Mouse (Mus musculus): ENCODE results near the gene Cdh4. TPM values are rescaled to one million over a fixed set of nuclear protein-coding genes. Genes with fewer than 3 reads are reported as not detected.

The Cdh4 gene
- polyA plus RNA-seq, 2 experiments: 0.07 to 0.09 TPM

- H3K9me3 ChIP-seq (ENCODE audit: control insufficient read depth, low read length): no peaks in the 10 kb centered on the region
- TF ChIP-seq EP300 (IDR thresholded peaks at IDR 0.05; ENCODE audit: low read depth): no peak
- TF ChIP-seq CTCF (IDR thresholded peaks at IDR 0.05; ENCODE audit: low read depth): no peak
- no peak overlapping the region for H3K9ac ChIP-seq (replicated peaks)
- WGBS (ENCODE audit: insufficient replicate concordance): 68% methylated on average over 11 of the region's 11 CpGs
- no peak for DNase-seq (ENCODE audit: low read depth in 3 of 3, low spot score in 3 of 3)
- no peak overlapping the region for H3K4me2 ChIP-seq (ENCODE audit: low read depth)
- ATAC-seq (ENCODE audit: insufficient read depth): no peak
- no peak overlapping the region for H3K4me3 ChIP-seq (ENCODE audit: insufficient read depth in 1 of 2, low read depth in 2 of 2, low read length in 2 of 2)
- H3K4me1 ChIP-seq (replicated peaks; ENCODE audit: control insufficient read depth in 2 of 2, insufficient read depth in 2 of 2, low read length in 1 of 2): no peaks in the 10 kb centered on the region
- no peaks in the 10 kb centered on the region for H3K27me3 ChIP-seq (ENCODE audit: control insufficient read depth, insufficient read depth, low read length)
- no peaks in the 10 kb centered on the region for H3K36me3 ChIP-seq (replicated peaks; ENCODE audit: control insufficient read depth, insufficient read depth, low read depth)
- H3K27ac ChIP-seq: no peak overlapping the region
These were observed 144.2 kb downstream of the Cdh4 start for GRCm38 (mm10) chr2:179586436-179586835.

GRCm38 (mm10) chr2:179587069-179587468 is 144.8 kb downstream of the Cdh4 start:
- no peak for ATAC-seq (ENCODE audit: insufficient read depth)
- no peak overlapping the region for H3K4me2 ChIP-seq (ENCODE audit: low read depth)
- H3K27me3 ChIP-seq (ENCODE audit: control insufficient read depth, insufficient read depth, low read length): no peaks in the 10 kb centered on the region
- H3K4me1 ChIP-seq (replicated peaks; ENCODE audit: control insufficient read depth in 2 of 2, insufficient read depth in 2 of 2, low read length in 1 of 2): no peaks in the 10 kb centered on the region
- no peak overlapping the region for H3K9ac ChIP-seq (replicated peaks)
- WGBS (ENCODE audit: insufficient replicate concordance): 67% methylated on average over 2 of the region's 2 CpGs
- no peak for TF ChIP-seq CTCF (IDR thresholded peaks at IDR 0.05; ENCODE audit: low read depth)
- TF ChIP-seq EP300 (IDR thresholded peaks at IDR 0.05; ENCODE audit: low read depth): no peak
- no peaks in the 10 kb centered on the region for H3K9me3 ChIP-seq (ENCODE audit: control insufficient read depth, low read length)
- DNase-seq (ENCODE audit: low read depth in 3 of 3, low spot score in 3 of 3): no peak
- H3K36me3 ChIP-seq (replicated peaks; ENCODE audit: control insufficient read depth, insufficient read depth, low read depth): no peaks in the 10 kb centered on the region
- no peak overlapping the region for H3K4me3 ChIP-seq (ENCODE audit: insufficient read depth in 1 of 2, low read depth in 2 of 2, low read length in 2 of 2)
- H3K27ac ChIP-seq: no peak overlapping the region

- no peak for DNase-seq (ENCODE audit: low read depth in 3 of 3, low spot score in 3 of 3)
- no peak overlapping the region for H3K27ac ChIP-seq
- no peaks in the 10 kb centered on the region for H3K36me3 ChIP-seq (replicated peaks; ENCODE audit: control insufficient read depth, insufficient read depth, low read depth)
- no peaks in the 10 kb centered on the region for H3K4me1 ChIP-seq (replicated peaks; ENCODE audit: control insufficient read depth in 2 of 2, insufficient read depth in 2 of 2, low read length in 1 of 2)
- ATAC-seq (ENCODE audit: insufficient read depth): no peak
- TF ChIP-seq CTCF (IDR thresholded peaks at IDR 0.05; ENCODE audit: low read depth) (no peak), EP300 (IDR thresholded peaks at IDR 0.05; ENCODE audit: low read depth) (no peak)
- no peak overlapping the region for H3K9ac ChIP-seq (replicated peaks)
- WGBS (ENCODE audit: insufficient replicate concordance): 44% methylated on average over 5 of the region's 5 CpGs
- no peaks in the 10 kb centered on the region for H3K9me3 ChIP-seq (ENCODE audit: control insufficient read depth, low read length)
- H3K4me2 ChIP-seq (ENCODE audit: low read depth): no peak overlapping the region
- H3K4me3 ChIP-seq (ENCODE audit: insufficient read depth in 1 of 2, low read depth in 2 of 2, low read length in 2 of 2): no peak overlapping the region
- H3K27me3 ChIP-seq (ENCODE audit: control insufficient read depth, insufficient read depth, low read length): no peaks in the 10 kb centered on the region
These were observed 149.4 kb downstream of the Cdh4 start for GRCm38 (mm10) chr2:179591661-179592060.

GRCm38 (mm10) chr2:179595013-179595412 is 152.8 kb downstream of the Cdh4 start:
- 75% methylated on average over 4 of the region's 4 CpGs for WGBS (ENCODE audit: insufficient replicate concordance)
- no peak for TF ChIP-seq CTCF (IDR thresholded peaks at IDR 0.05; ENCODE audit: low read depth)
- TF ChIP-seq EP300 (IDR thresholded peaks at IDR 0.05; ENCODE audit: low read depth): no peak

GRCm38 (mm10) chr2:179598886-179599285 is 156.7 kb downstream of the Cdh4 start:
- H3K4me3 ChIP-seq (ENCODE audit: insufficient read depth in 1 of 2, low read depth in 2 of 2, low read length in 2 of 2): no peak overlapping the region
- TF ChIP-seq CTCF (IDR thresholded peaks at IDR 0.05; ENCODE audit: low read depth) (no peak), EP300 (IDR thresholded peaks at IDR 0.05; ENCODE audit: low read depth) (no peak)
- 73% methylated on average over 11 of the region's 11 CpGs for WGBS (ENCODE audit: insufficient replicate concordance)
- no peak for ATAC-seq (ENCODE audit: insufficient read depth)
- no peak for DNase-seq (ENCODE audit: low read depth in 3 of 3, low spot score in 3 of 3)
- H3K9ac ChIP-seq (replicated peaks): no peak overlapping the region
- H3K27me3 ChIP-seq (ENCODE audit: control insufficient read depth, insufficient read depth, low read length): no peaks in the 10 kb centered on the region
- no peaks in the 10 kb centered on the region for H3K36me3 ChIP-seq (replicated peaks; ENCODE audit: control insufficient read depth, insufficient read depth, low read depth)
- H3K27ac ChIP-seq: no peak overlapping the region
- no peaks in the 10 kb centered on the region for H3K4me1 ChIP-seq (replicated peaks; ENCODE audit: control insufficient read depth in 2 of 2, insufficient read depth in 2 of 2, low read length in 1 of 2)
- H3K4me2 ChIP-seq (ENCODE audit: low read depth): no peak overlapping the region
- no peaks in the 10 kb centered on the region for H3K9me3 ChIP-seq (ENCODE audit: control insufficient read depth, low read length)

More at GRCm38 (mm10) chr2:179595013-179595412, 152.8 kb downstream of the Cdh4 start:
- no peak for ATAC-seq (ENCODE audit: insufficient read depth)
- Histone ChIP-seq H3K9me3 (ENCODE audit: control insufficient read depth, low read length) (no peaks in the 10 kb centered on the region), H3K27me3 (ENCODE audit: control insufficient read depth, insufficient read depth, low read length) (no peaks in the 10 kb centered on the region), H3K9ac (replicated peaks) (no peak overlapping the region), H3K4me3 (ENCODE audit: insufficient read depth in 1 of 2, low read depth in 2 of 2, low read length in 2 of 2) (no peak overlapping the region), H3K27ac (no peak overlapping the region), H3K4me2 (ENCODE audit: low read depth) (no peak overlapping the region), H3K36me3 (replicated peaks; ENCODE audit: control insufficient read depth, insufficient read depth, low read depth) (no peaks in the 10 kb centered on the region), H3K4me1 (replicated peaks; ENCODE audit: control insufficient read depth in 2 of 2, insufficient read depth in 2 of 2, low read length in 1 of 2) (no peaks in the 10 kb centered on the region)
- DNase-seq (ENCODE audit: low read depth in 3 of 3, low spot score in 3 of 3): no peak
